Mouse (Mus musculus) kidney, embryonic 15.5 days (tissue): ENCODE data around the gene Stk11ip. TPM values are rescaled to one million over a fixed set of nuclear protein-coding genes. Genes with fewer than 3 reads are reported as not detected.

ENCODE experiments used
- polyA plus RNA-seq: library from polyadenylated mRNA; unstranded; fragments of >200 nt; fragmentation: Nextera tagmentation; extraction: Ambion mirVana; gene quantifications from 2 replicates; pipeline ENCODE4 v1.2.1, GENCODE M21; 2015

Stk11ip gene
- polyA plus RNA-seq, 1 experiment from 2014 or later, result 26.5 TPM

Other genes starting within 250 kb of the Stk11ip start
- 1.5 and 10.1 TPM in 2 replicates for gene Resp18, start 243.1 kb upstream of the Stk11ip start, polyA plus RNA-seq
- gene Dnpep, start 203.5 kb upstream of the Stk11ip start, polyA plus RNA-seq, result 136 and 153 TPM in 2 replicates
- 53.5 and 53.9 TPM in 2 replicates for gene Des, start 161.2 kb upstream of the Stk11ip start, polyA plus RNA-seq
- 45.1 and 53.9 TPM in 2 replicates for gene Speg, start 146.2 kb upstream of the Stk11ip start, polyA plus RNA-seq
- gene Gmppa, start 85.6 kb upstream of the Stk11ip start, polyA plus RNA-seq, result 74.7 and 78.7 TPM in 2 replicates
- gene Asic4, start 71.1 kb upstream of the Stk11ip start, polyA plus RNA-seq, result 1.5 and 2.1 TPM in 2 replicates
- gene Chpf, start 42.2 kb upstream of the Stk11ip start, polyA plus RNA-seq, result 35.5 and 40.6 TPM in 2 replicates
- 0.63 and 1.2 TPM in 2 replicates for gene Tmem198, start 42.0 kb upstream of the Stk11ip start, polyA plus RNA-seq
- 67.2 and 80.1 TPM in 2 replicates for gene Obsl1, start 15.1 kb upstream of the Stk11ip start, polyA plus RNA-seq
- gene Inha, start 14.5 kb upstream of the Stk11ip start, polyA plus RNA-seq, result 6.0 and 11.2 TPM in 2 replicates
- gene Slc4a3, start 24.7 kb downstream of the Stk11ip start, polyA plus RNA-seq, result 20.9 and 22.5 TPM in 2 replicates